Mouse (Mus musculus) brain, embryonic 14.5 days (tissue): ENCODE measurements around the gene Senp2. TPM values are rescaled to one million over a fixed set of nuclear protein-coding genes. Genes with fewer than 3 reads are reported as not detected.

Experiments
- DNase-seq: peaks from one replicate; pipeline ENCODE4 v3.0.0-alpha.2; 2011; ENCODE audit warnings: low read depth
- CTCF ChIP-seq: fragments of 200-500 bp; IDR thresholded peaks from 2 replicates; pipeline ENCODE4 v1.5.1; 2012; ENCODE audit warnings: inconsistent platforms, mild to moderate bottlenecking, moderate library complexity, borderline replicate concordance; ENCODE audit not compliant: insufficient read depth, insufficient read length; ENCODE audit errors: extremely low read depth
- POLR2A ChIP-seq: fragments of 200-500 bp; IDR thresholded peaks from 2 replicates; pipeline ENCODE4 v1.6.1; 2012; ENCODE audit warnings: mild to moderate bottlenecking, inconsistent platforms, borderline replicate concordance; ENCODE audit not compliant: poor library complexity, insufficient read depth, insufficient read length, severe bottlenecking; ENCODE audit errors: extremely low read depth
- polyA plus RNA-seq: library from polyadenylated mRNA; depleted of rRNA; stranded (reverse); fragments of >200 nt; gene quantifications from 2 replicates; pipeline ENCODE4 v1.2.3, GENCODE M21; 2012

Senp2 gene
- polyA plus RNA-seq, 1 experiment = 37.7 TPM

GRCm38 (mm10) chr16:22039978-22040377, 30.7 kb downstream of the Senp2 start:
- no peak for DNase-seq
- no peak for TF ChIP-seq POLR2A
- no peak for TF ChIP-seq CTCF

GRCm38 (mm10) chr16:22043830-22044229, 34.5 kb downstream of the Senp2 start:
- DNase-seq = no peak
- TF ChIP-seq POLR2A = no peak

GRCm38 (mm10) chr16:22045930-22046329, 36.6 kb downstream of the Senp2 start:
- no peak for DNase-seq
- TF ChIP-seq CTCF (no peak), POLR2A (no peak)

GRCm38 (mm10) chr16:22046739-22047366, 37.6 kb downstream of the Senp2 start:
- peak; percentile 56 for DNase-seq
- TF ChIP-seq POLR2A (no peak), CTCF (no peak)

DNA sequence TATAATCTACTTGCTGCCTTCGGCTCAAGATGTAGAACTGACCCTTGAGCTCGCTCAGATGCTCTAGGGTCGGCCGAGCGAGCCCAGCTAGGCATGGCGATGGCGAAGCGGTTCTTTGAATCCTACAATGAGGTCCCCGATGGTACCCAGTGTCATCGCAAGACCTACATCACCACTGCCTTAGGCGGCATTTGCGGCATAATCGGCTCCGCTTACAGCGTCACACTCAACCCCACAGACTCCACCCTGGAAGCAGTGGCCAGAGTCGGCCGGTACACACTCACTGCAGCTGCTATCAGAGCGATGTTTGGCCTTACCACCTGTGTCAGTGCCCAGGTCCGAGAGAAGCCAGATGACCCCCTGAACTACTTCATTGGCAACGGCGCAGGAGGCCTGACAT, 44.1 kb downstream of the Senp2 start:
- no peak for TF ChIP-seq POLR2A
- TF ChIP-seq CTCF = no peak
- no peak for DNase-seq

GRCm38 (mm10) chr16:22057498-22057897, 48.2 kb downstream of the Senp2 start:
- no peak for TF ChIP-seq POLR2A
- TF ChIP-seq CTCF = no peak
- DNase-seq = no peak

- DNase-seq = no peak
- TF ChIP-seq POLR2A = no peak
- no peak for TF ChIP-seq CTCF
Observed at GRCm38 (mm10) chr16:22058871-22059270, 49.6 kb downstream of the Senp2 start.

- TF ChIP-seq POLR2A (no peak), CTCF (no peak)
- DNase-seq = no peak
Observed at GRCm38 (mm10) chr16:22060416-22060815, 51.1 kb downstream of the Senp2 start.

GRCm38 (mm10) chr16:22061555-22062160, 52.4 kb downstream of the Senp2 start:
- no peak for DNase-seq
- no peak for TF ChIP-seq POLR2A
- TF ChIP-seq CTCF = no peak

DNA sequence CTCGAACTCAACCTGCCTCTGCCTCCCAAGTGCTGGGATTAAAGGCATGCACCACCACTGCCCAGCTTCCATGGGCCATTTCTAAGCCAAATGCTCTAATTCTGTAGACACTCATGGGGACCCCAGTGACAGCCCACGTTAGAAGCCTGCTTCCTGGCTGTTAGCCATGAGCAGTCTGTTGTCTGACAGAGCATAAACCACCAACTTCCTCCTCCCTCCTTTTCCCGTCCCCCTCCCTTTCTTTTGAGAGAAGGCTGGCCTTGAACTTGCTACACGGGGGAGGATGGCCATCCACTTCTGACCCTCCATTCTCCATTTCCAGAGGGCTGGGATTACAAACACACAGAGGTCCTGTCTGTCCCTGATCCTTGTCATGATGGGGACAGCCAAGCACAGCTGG, 53.0 kb downstream of the Senp2 start:
- no peak for TF ChIP-seq CTCF
- TF ChIP-seq POLR2A = no peak
- no peak for DNase-seq

DNA sequence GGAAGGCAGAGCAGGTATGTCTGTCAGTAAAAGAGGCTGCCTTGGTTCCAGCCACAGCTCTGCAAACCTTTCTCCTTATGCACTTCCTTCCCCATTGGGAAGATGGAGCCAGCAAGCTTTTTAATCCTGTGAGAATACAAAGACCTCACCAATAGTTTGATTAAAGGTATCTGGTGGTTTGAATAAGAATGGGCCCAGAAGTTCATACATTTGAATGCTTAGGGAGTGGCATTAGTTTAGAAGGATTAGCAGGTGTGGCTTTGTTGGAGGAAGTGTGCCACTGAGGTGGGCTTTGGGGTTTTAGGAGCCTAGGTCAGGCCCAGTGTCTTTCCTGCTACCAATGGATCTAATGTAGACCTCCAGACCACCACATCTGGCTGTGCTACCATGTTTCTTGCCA, 56.3 kb downstream of the Senp2 start:
- DNase-seq = no peak
- TF ChIP-seq CTCF (no peak), POLR2A (no peak)

DNA sequence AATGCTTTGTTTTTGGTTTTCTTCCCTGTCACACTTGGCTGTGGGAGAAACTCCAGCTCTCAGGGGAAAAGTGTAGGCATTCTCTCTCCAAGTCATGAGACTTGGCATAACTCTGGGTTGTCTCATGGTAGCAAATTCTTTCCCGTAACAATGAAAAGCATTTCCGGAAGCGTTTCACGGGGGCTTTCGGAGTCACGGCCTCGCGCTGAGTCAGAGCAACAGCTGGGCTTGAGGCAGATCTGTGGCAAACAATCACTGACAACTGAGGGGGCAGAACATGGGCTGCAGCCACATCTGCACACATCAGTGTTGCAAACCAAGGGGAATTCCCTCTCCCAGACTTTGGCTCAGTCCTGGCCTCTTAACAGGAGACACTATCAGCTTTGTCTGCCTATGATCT, 58.1 kb downstream of the Senp2 start:
- no peak for DNase-seq
- TF ChIP-seq CTCF = no peak
- TF ChIP-seq POLR2A = no peak
